Mouse (Mus musculus) embryonic facial prominence, embryonic 14.5 days (tissue): Measurements from ENCODE around the gene Gtf2i. TPM values are rescaled to one million over a fixed set of nuclear protein-coding genes. Genes with fewer than 3 reads are reported as not detected.

Experiments
- ATAC-seq: fragments of 200-750 bp; cut with Nextera tagmentation; 2 replicates; pipeline ENCODE4 v1.8.0; 2017; ENCODE audit warnings: low read depth, moderate number of reproducible peaks, moderate TSS enrichment
- DNase-seq: peaks from one replicate; pipeline ENCODE4 v3.0.0-alpha.2; 2015; ENCODE audit warnings: low spot score
- H3K27ac ChIP-seq: fragments of 300-500 bp; sonication (generic); replicated peaks from 2 replicates; pipeline ENCODE4 v1.5.1; 2014; ENCODE audit warnings: low read depth, mild to moderate bottlenecking, low read length, moderate library complexity
- H3K27me3 ChIP-seq: fragments of 300-500 bp; sonication (generic); replicated peaks from 2 replicates; pipeline ENCODE4 v1.6.1; 2014; ENCODE audit warnings: low read length; ENCODE audit not compliant: control insufficient read depth, insufficient read depth
- H3K36me3 ChIP-seq: fragments of 300-500 bp; sonication (generic); 2 replicates; pipeline ENCODE4 v1.6.1; 2014; ENCODE audit warnings: low read length, mixed read lengths; ENCODE audit not compliant: control insufficient read depth, insufficient read depth
- H3K4me1 ChIP-seq: fragments of 300-500 bp; sonication (generic); 2 replicates; pipeline ENCODE4 v1.6.1; 2014; ENCODE audit warnings: antibody characterized with exemption, low read length; ENCODE audit not compliant: control insufficient read depth, insufficient read depth
- H3K4me2 ChIP-seq: fragments of 300-500 bp; sonication (generic); 2 replicates; pipeline ENCODE4 v1.6.1; 2014; ENCODE audit warnings: low read depth, mild to moderate bottlenecking, low read length, moderate library complexity, mixed read lengths
- H3K4me3 ChIP-seq: fragments of 300-500 bp; sonication (generic); 2 replicates; pipeline ENCODE4 v1.5.1; 2014; ENCODE audit warnings: low read depth, mild to moderate bottlenecking, low read length
- H3K9ac ChIP-seq: fragments of 300-500 bp; sonication (generic); 2 replicates; pipeline ENCODE4 v1.6.1; 2014; ENCODE audit warnings: low read depth, mild to moderate bottlenecking, low read length, moderate library complexity, mixed read lengths
- H3K9me3 ChIP-seq: fragments of 300-500 bp; sonication (generic); 2 replicates; pipeline ENCODE4 v1.6.1; 2016; ENCODE audit warnings: low read length; ENCODE audit not compliant: control insufficient read depth
- WGBS: fragments of 180-500 bp; shearing (Covaris S2); extraction: QIAGEN DNeasy Blood & Tissue Kit; methylation state at CpG from one replicate; pipeline ENCODE4 v1.1.7; 2014; 5-methylcytosine and 5-hydroxymethylcytosine counted together
- polyA plus RNA-seq: library from polyadenylated mRNA; unstranded; fragments of >200 nt; fragmentation: Nextera tagmentation; extraction: Ambion mirVana; gene quantifications from 2 replicates; pipeline ENCODE4 v1.2.1, GENCODE M21; 2014

Gtf2i gene
- polyA plus RNA-seq, 1 experiment from 2014 or later, result 141 TPM

GRCm38 (mm10) chr5:134295277-134296050 is 19.1 kb downstream of the Gtf2i start:
- peaks cover 85% of the 10 kb centered on the region for H3K36me3 ChIP-seq
- ATAC-seq (no peak), DNase-seq (no peak)
- WGBS, result 92% methylated on average over 16 of the region's 16 CpGs
- no peaks in the 10 kb centered on the region for H3K4me1 ChIP-seq
- H3K4me3 ChIP-seq, result no peak overlapping the region
- no peak overlapping the region for H3K9ac ChIP-seq
- no peak overlapping the region for H3K27ac ChIP-seq
- no peak overlapping the region for H3K4me2 ChIP-seq
- H3K27me3 ChIP-seq, result no peaks in the 10 kb centered on the region
- H3K9me3 ChIP-seq, result no peaks in the 10 kb centered on the region

GRCm38 (mm10) chr5:134294606-134295005 is 20.0 kb downstream of the Gtf2i start:
- Histone ChIP-seq H3K36me3 (peaks cover 88% of the 10 kb centered on the region), H3K27ac (no peak overlapping the region)
- 91% methylated on average over 7 of the region's 7 CpGs for WGBS

GRCm38 (mm10) chr5:134291096-134291495 is 23.5 kb downstream of the Gtf2i start:
- 89% methylated on average over 6 of the region's 6 CpGs for WGBS
- Histone ChIP-seq H3K9ac (no peak overlapping the region), H3K9me3 (no peaks in the 10 kb centered on the region)

More at GRCm38 (mm10) chr5:134294606-134295005, 20.0 kb downstream of the Gtf2i start:
- no peak for ATAC-seq
- no peaks in the 10 kb centered on the region for H3K27me3 ChIP-seq
- no peak overlapping the region for H3K4me2 ChIP-seq
- H3K9me3 ChIP-seq, result no peaks in the 10 kb centered on the region
- no peak for DNase-seq
- no peak overlapping the region for H3K9ac ChIP-seq
- no peak overlapping the region for H3K4me3 ChIP-seq
- H3K4me1 ChIP-seq, result no peaks in the 10 kb centered on the region

GRCm38 (mm10) chr5:134289935-134290560 is 24.5 kb downstream of the Gtf2i start:
- DNase-seq (peak; percentile 28), ATAC-seq (peak; percentile 56)
- no peak overlapping the region for H3K4me3 ChIP-seq
- 79% methylated on average over 12 of the region's 12 CpGs for WGBS
- no peaks in the 10 kb centered on the region for H3K4me1 ChIP-seq
- no peaks in the 10 kb centered on the region for H3K9me3 ChIP-seq
- no peak overlapping the region for H3K9ac ChIP-seq
- no peaks in the 10 kb centered on the region for H3K27me3 ChIP-seq
- no peak overlapping the region for H3K27ac ChIP-seq
- peaks cover 98% of the 10 kb centered on the region for H3K36me3 ChIP-seq
- no peak overlapping the region for H3K4me2 ChIP-seq

More at GRCm38 (mm10) chr5:134291096-134291495, 23.5 kb downstream of the Gtf2i start:
- no peak overlapping the region for H3K4me2 ChIP-seq
- ATAC-seq, result no peak
- DNase-seq, result no peak
- no peaks in the 10 kb centered on the region for H3K27me3 ChIP-seq
- H3K4me1 ChIP-seq, result no peaks in the 10 kb centered on the region
- no peak overlapping the region for H3K4me3 ChIP-seq
- peaks cover 97% of the 10 kb centered on the region for H3K36me3 ChIP-seq
- no peak overlapping the region for H3K27ac ChIP-seq

- DNase-seq, result no peak
- no peaks in the 10 kb centered on the region for H3K9me3 ChIP-seq
- no peaks in the 10 kb centered on the region for H3K27me3 ChIP-seq
- ATAC-seq, result no peak
- WGBS, result 84% methylated on average over 3 of the region's 3 CpGs
- H3K4me2 ChIP-seq, result no peak overlapping the region
- H3K4me3 ChIP-seq, result no peak overlapping the region
- H3K9ac ChIP-seq, result no peak overlapping the region
- no peak overlapping the region for H3K27ac ChIP-seq
- peaks cover 99% of the 10 kb centered on the region for H3K36me3 ChIP-seq
- H3K4me1 ChIP-seq, result no peaks in the 10 kb centered on the region
Measured at GRCm38 (mm10) chr5:134288071-134288470, 26.5 kb downstream of the Gtf2i start.

- Histone ChIP-seq H3K4me2 (no peak overlapping the region), H3K9me3 (no peaks in the 10 kb centered on the region), H3K9ac (no peak overlapping the region), H3K27me3 (no peaks in the 10 kb centered on the region), H3K27ac (no peak overlapping the region), H3K4me3 (no peak overlapping the region), H3K36me3 (peaks cover 96% of the 10 kb centered on the region), H3K4me1 (no peaks in the 10 kb centered on the region)
- ATAC-seq, result no peak
- DNase-seq, result no peak
- WGBS, result 98% methylated on average over 12 of the region's 12 CpGs
Measured at GRCm38 (mm10) chr5:134284921-134285320, 29.6 kb downstream of the Gtf2i start.

GRCm38 (mm10) chr5:134282603-134283002 is 32.0 kb downstream of the Gtf2i start:
- H3K27me3 ChIP-seq, result no peaks in the 10 kb centered on the region
- no peak overlapping the region for H3K9ac ChIP-seq
- H3K9me3 ChIP-seq, result no peaks in the 10 kb centered on the region
- peaks cover 96% of the 10 kb centered on the region for H3K36me3 ChIP-seq
- WGBS, result 85% methylated on average over 9 of the region's 9 CpGs
- H3K4me2 ChIP-seq, result no peak overlapping the region
- H3K4me1 ChIP-seq, result no peaks in the 10 kb centered on the region
- H3K4me3 ChIP-seq, result no peak overlapping the region
- no peak for ATAC-seq
- H3K27ac ChIP-seq, result no peak overlapping the region
- DNase-seq, result no peak

GRCm38 (mm10) chr5:134282076-134282475 is 32.5 kb downstream of the Gtf2i start:
- Histone ChIP-seq H3K4me2 (no peak overlapping the region), H3K9ac (no peak overlapping the region), H3K36me3 (peaks cover 97% of the 10 kb centered on the region), H3K4me3 (no peak overlapping the region), H3K4me1 (no peaks in the 10 kb centered on the region), H3K9me3 (no peaks in the 10 kb centered on the region), H3K27ac (no peak overlapping the region), H3K27me3 (no peaks in the 10 kb centered on the region)
- ATAC-seq (no peak), DNase-seq (no peak)
- WGBS, result 66% methylated on average over 3 of the region's 3 CpGs
